Mouse (Mus musculus): ENCODE data around the gene Cyp2f2. TPM values are rescaled to one million over a fixed set of nuclear protein-coding genes. Genes with fewer than 3 reads are reported as not detected.
A peak's percentile ranks its signal among the peaks of the same experiment; 100 is the strongest.

Gene Cyp2f2
- polyA plus RNA-seq, 1 experiment from 2014 or later: 10.5 TPM

DNA sequence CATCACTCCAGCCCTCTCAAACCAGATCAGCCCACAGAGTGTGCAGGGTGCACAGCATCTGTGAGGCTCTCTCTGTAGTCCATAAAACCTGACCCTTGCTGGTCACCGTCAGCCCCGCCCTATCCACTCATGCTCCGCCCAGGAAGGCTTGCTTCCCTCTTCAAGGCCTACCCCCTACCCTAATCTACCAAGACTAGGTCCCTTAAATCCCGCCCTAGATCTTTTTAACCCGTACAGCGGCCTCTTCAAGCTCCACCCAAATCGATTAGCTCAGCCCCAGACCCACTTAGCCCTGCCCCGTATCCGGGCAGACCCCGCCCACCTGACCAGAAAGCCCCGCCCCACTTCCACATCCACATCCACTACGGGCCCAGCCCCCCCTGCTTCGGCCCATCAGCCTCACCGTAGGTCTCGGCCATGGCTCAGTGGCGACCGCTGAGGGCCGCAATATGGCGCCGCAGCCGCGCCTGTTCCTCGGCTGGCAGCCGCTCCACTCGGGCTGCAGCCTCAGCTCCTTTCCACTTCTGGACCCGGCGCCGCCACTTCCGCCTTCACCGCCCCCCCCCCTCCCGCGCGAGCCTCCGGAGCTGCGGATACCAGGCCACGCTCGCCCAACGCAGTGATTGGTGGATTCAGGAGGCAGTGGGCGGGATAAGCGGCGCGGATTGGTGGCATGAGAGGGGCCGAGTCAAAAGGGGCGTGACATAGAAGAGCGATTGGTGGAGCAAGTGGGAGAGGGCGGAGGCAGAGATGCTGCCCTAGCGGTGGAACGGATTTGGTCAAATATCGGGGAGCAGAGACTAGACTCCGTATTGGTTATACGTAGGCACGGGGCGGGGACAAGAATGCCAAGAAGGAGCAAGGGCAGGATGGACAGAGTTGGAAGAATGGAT lies 58.9 kb downstream of the Cyp2f2 start, which contains the start of gene Rab4b:
Gene Rab4b, minus strand, starts transcription at position 573 of the 893 bp plus-strand sequence.
- peak; percentile 99 for DNase-seq (ENCODE audit: low spot score)

DNA sequence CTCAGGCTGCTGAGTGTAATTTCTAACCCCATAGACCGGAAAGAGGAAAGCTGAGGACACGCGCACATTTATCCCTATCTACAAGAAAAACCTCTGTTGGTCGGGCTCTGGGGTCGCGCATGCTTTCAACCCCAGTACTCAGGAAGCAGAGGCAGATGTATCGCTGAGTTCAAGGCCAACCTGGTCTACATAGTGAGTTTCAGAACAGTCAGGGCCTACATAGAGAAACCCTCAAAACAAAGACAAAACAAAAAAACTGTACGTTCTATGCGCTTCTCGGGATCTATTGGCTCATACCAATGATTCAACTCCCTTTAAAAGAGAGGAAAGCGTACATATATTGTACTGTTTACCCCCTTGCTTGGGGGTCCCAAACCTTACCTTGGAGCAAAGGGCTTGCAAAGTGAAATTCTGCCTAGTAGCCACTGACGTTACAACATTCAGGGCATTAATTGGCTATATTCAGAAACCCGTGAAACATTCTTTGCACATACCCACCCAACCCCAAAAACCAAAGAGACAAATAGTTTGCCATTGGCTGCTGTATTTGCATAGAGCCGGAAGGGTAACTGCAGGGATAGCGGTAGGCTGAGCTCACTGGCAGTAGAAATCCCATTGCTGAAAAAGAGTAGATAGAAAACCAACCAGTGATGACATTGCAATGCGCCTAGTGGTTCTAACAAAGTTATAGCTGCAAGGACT lies 59.7 kb downstream of the Cyp2f2 start:
- DNase-seq (ENCODE audit: low spot score): no peak

- DNase-seq (ENCODE audit: low spot score): no peak
These were observed 60.3 kb downstream of the Cyp2f2 start for GRCm38 (mm10) chr7:27180036-27180435.

GRCm38 (mm10) chr7:27180837-27181695 lies 61.4 kb downstream of the Cyp2f2 start, which contains the start of the genes Gm21983 and Mia:
Gene Gm21983 (minus strand): TSS chr7:27181086.
Gene Mia (minus strand): TSS chr7:27181157.
- DNase-seq (ENCODE audit: low spot score): no peak

DNA sequence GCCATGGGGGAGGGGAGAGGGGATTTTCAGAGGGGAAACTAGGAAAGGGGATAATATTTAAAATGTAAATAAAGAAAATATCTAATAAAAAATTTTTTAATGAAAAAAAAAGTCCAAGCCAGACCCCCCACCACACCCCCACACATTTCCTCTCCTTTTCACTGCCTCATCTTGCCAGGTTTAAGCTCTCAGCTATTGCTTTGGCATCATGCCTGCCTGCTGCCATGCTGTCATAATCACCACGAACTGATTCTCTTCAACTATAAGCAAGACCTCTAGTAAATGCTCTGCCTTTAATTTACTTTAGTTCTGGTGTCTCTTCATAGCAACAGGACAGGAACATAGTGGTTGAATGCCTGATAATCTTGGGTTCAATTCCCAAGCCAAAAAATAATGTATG lies 62.8 kb downstream of the Cyp2f2 start:
- DNase-seq (ENCODE audit: low spot score): no peak

Small RNA genes within 50 kb of the gene (microRNA-seq; reads per million reads assigned to microRNA genes)
- gene Mir3101 (ENCODE audit: borderline number of aligned reads): not detected

Other genes starting within 250 kb of the Cyp2f2 start
- gene Cyp2a22, start 180.5 kb upstream of the Cyp2f2 start, polyA plus RNA-seq (2015; fragmentation: Nextera tagmentation; extraction: Ambion mirVana): not detected in 2 replicates
- not detected in 2 replicates for gene Cyp2a12, start 90.8 kb upstream of the Cyp2f2 start, polyA plus RNA-seq (2015; fragmentation: Nextera tagmentation; extraction: Ambion mirVana)
- 0.10 TPM in 1 of 2 replicates, not detected in the other for gene Cyp2t4, start 33.8 kb downstream of the Cyp2f2 start, polyA plus RNA-seq (2015; fragmentation: Nextera tagmentation; extraction: Ambion mirVana)
- gene Egln2, start 46.9 kb downstream of the Cyp2f2 start, polyA plus RNA-seq (2015; fragmentation: Nextera tagmentation; extraction: Ambion mirVana): 52.4 and 59.5 TPM in 2 replicates
- gene Rab4b, start 59.0 kb downstream of the Cyp2f2 start, polyA plus RNA-seq (2015; fragmentation: Nextera tagmentation; extraction: Ambion mirVana): 125 and 131 TPM in 2 replicates
- not detected in 2 replicates for gene Gm21983, start 61.2 kb downstream of the Cyp2f2 start, polyA plus RNA-seq (2015; fragmentation: Nextera tagmentation; extraction: Ambion mirVana)
- 3.1 and 3.4 TPM in 2 replicates for gene Mia, start 61.2 kb downstream of the Cyp2f2 start, polyA plus RNA-seq (2015; fragmentation: Nextera tagmentation; extraction: Ambion mirVana)
- gene BC024978, start 75.9 kb downstream of the Cyp2f2 start, polyA plus RNA-seq (2015; fragmentation: Nextera tagmentation; extraction: Ambion mirVana): 2.5 and 4.0 TPM in 2 replicates
- 165 and 192 TPM in 2 replicates for gene Snrpa, start 76.4 kb downstream of the Cyp2f2 start, polyA plus RNA-seq (2015; fragmentation: Nextera tagmentation; extraction: Ambion mirVana)
- 2.3 TPM in 2 replicates for gene Itpkc, start 108.8 kb downstream of the Cyp2f2 start, polyA plus RNA-seq (2015; fragmentation: Nextera tagmentation; extraction: Ambion mirVana)
- 15.8 and 15.9 TPM in 2 replicates for gene Coq8b, start 113.1 kb downstream of the Cyp2f2 start, polyA plus RNA-seq (2015; fragmentation: Nextera tagmentation; extraction: Ambion mirVana)
- gene Numbl, start 138.5 kb downstream of the Cyp2f2 start, polyA plus RNA-seq (2015; fragmentation: Nextera tagmentation; extraction: Ambion mirVana): 3.2 and 3.5 TPM in 2 replicates
- 3.6 and 5.6 TPM in 2 replicates for gene Ltbp4, start 217.8 kb downstream of the Cyp2f2 start, polyA plus RNA-seq (2015; fragmentation: Nextera tagmentation; extraction: Ambion mirVana)
- 45.1 and 46.3 TPM in 2 replicates for gene Shkbp1, start 236.1 kb downstream of the Cyp2f2 start, polyA plus RNA-seq (2015; fragmentation: Nextera tagmentation; extraction: Ambion mirVana)
- 0.44 TPM in 1 of 2 replicates, not detected in the other for gene Gm20479, start 237.5 kb downstream of the Cyp2f2 start, polyA plus RNA-seq (2015; fragmentation: Nextera tagmentation; extraction: Ambion mirVana)